Mouse (Mus musculus) erythroid progenitor cell, adult 5-6 weeks (primary cell): ENCODE measurements around the gene Sema6c. TPM values are rescaled to one million over a fixed set of nuclear protein-coding genes. Genes with fewer than 3 reads are reported as not detected.

Experiments used
- ATAC-seq: replicated peaks from 2 replicates; pipeline ENCODE4 v1.8.0; 2016; ENCODE audit warnings: moderate number of reproducible peaks, mild to moderate bottlenecking, moderate TSS enrichment, inconsistent platforms; ENCODE audit not compliant: poor library complexity, low FRiP score, severe bottlenecking
- total RNA-seq, 2 experiments: library from RNA; stranded (forward) in 1 of 2; stranded (reverse) in 1 of 2; fragments of 150-400 nt in 1 of 2; fragments of 186-747, 209-891 nt in 1 of 2; gene quantifications; 2 replicates each; pipeline versions ENCODE4 v1.2.3 to v1.2.4; 2015 to 2017; ENCODE audit warnings: low replicate concordance in 2 of 2

The Sema6c gene
- total RNA-seq, 2 experiments from 2014 or later = not detected

DNA sequence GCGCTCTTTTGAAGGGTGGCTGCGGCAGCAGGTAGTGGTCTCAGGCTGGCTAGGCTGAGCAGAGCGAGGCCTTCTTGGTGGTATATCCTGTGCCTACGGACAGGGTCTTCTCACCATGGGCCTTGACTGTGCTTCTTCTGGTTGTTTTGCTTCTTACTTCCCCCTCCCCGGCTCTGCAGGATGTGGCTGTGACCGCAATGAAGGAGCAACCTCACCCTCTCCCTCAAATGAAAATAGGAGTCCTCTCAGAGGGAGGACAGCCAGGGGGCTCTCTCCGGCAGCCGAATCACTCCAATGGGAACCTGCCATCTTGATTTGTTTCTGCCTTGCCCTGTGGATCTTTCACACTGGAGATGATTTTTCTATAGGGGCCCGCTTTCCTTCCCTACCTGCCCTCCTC is 18.8 kb upstream of the Sema6c start:
- ATAC-seq = no peak

DNA sequence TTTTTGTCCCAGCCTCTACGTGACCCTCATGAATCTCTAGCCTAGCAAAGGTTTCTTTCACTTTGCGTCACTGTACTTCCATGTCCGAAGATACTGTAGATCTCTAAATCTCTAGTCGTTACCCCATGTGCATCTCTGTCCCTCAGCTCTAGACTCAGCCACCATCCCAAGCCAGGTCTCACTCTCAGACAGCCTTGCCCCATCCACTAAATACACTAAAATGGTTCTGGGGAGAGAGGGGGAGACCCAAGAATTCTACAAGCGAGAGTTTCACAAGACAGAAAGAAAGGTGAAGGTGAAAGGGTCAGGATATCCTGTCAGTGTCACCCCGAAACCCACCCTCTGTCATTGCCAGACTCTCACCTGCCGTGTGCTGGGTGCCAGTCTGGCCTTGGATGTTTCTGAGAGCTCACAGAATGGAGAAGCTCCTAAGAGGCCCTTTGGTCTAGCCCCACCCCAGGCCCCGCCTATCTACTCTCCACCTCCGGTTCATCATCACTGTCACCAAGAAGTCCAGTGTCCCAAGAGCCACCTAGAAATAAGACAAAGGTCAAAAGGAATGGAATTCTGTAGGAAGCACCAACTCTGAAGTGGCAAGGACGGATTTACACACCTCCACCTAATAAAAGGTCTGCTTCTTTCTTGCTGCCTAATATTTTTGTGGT is 18.2 kb upstream of the Sema6c start, which contains the start of gene Tnfaip8l2:
TSS of gene Tnfaip8l2 (minus strand) at position 409 of the 665 bp plus-strand sequence.
- ATAC-seq = peak; percentile 85

DNA sequence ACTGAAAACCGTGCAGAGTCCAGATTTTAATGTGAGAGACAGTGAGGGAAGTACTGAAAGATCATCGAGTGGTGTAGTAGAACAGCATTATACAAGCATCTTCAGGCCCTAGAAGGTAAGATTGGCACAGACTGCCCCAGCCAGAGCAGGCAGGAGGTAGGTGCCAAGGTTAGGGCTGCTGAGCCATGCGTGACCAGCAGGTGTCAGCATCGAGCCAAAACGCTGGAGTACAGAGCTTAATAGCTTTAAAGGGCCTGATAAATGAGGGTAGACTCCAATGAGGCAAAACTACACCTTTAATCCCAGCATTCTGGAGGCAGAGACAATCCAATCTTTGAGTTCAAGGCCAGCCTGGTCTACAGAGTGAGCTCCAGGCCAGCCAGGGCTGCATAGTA is 17.6 kb upstream of the Sema6c start:
- peak; percentile 88 for ATAC-seq

DNA sequence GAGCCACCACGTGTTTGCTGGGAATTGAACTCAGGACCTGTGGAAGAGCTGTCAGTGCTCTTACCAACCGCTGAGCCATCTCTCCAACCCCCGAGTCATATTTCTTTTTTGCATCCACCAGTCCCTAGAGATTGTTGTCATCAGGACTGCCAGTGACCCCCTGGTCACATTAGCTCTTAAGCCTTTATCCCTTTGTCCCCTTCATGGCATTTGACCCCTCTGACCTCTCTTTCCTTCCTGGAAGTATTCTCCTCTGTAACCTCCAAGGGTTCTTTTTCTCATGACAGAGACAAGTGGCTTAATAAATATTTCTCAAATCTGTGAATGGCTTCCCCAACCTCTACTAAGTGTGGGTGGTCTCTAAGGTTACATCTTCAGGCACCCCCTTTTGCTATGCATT is 12.3 kb upstream of the Sema6c start:
- ATAC-seq = no peak

DNA sequence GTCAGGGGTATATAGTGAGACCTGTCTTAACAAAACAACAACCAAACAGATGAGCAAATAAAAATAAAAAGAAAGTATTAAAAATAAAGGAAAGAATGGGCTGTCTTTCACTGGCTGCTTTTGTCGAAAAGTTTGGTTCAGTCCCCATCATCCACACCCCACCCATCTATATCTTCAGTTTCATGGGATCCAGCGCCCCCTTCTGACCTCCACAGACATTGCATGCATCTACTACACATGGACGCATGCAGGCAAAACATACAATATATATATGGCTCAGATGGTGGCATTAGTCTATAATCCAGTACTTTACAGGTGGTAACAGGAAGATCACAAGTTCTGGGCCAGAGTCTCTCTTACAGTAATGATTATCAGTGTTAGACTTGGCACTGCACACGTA is 6.4 kb upstream of the Sema6c start:
- ATAC-seq = peak; percentile 81

DNA sequence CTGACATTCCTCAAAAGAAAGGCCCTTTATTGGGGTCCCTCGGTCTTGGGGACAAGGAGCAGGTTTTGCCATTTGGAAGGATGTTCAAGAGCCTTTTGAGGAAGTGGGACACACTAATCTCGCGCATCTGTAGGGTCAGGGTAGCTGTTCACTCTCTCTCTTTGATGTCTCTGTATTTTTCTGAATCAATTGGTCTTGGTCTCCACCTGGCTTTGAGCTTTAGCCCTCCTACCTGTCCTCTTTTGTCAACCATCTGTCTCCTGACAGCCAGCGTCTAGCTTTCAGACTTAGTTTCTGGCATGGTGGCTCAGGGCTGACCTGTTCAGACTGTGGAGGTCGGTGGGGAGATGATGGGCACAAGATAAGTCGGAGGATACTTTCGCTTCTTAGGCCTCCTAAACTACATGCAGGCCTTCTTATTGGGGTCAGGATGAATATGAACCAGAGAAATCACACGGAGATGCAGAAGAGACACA is 708 bp upstream of the Sema6c start:
- peak; percentile 17 for ATAC-seq

DNA sequence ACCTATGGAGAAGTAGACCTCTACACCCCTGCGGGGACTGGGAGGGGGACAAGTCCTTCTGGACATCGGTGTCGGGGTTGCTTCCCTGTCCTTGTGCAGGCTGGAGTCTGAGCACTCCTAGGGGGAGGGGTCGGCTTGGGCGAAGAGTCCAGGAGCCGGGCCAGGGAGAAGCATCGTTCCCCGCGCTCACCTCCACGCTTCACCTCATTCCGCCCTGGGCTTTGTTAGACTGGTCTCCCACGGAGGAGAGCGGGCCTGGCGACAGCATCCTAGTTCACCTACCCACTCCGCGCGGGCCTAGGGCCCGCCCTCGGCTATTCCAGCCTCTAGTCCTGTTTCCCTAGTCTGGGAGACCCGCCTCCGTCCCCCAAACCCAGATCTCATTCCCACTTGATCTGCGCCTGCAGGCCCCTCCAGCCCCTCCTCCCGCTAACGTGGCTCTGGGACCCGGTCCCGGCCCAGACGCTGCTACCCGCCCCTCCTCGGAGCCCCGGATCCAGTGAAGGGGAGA is 839 bp downstream of the Sema6c start:
- no peak for ATAC-seq

DNA sequence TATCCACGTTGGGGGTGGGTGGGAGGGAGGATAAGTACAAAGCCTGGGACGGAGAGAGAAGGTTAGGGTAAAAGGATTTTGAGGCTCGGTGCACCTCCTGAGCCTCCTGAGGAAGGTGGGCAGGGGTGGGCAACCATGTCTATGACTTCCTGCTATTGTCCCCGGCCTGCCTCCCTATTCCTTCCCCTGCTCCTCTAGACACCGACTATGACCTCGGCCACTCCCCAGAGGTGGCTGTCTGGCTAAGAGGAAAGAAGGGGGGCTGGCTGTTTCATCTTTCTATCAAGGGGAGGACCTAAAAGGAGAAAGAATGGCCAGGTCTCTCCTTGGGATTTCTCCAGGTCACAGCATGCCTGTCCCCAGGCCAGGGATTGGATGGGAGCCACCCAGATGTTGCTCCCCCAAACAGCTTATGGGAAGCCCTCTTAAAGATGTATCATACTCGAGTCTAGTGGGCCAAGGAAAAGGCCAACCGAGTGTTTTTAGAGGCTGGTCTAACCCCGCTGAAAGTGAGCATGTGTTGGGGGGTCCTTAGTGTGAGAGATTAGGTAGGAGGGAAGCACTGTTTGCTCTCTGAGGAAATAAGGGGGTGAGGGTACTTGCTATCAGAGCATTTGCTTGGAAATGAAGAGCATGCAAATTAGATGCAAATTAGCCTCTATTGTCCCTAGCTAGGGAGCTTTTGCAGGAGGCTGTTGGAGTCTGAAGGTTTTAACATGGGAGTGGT is 1.5 kb downstream of the Sema6c start:
- no peak for ATAC-seq

DNA sequence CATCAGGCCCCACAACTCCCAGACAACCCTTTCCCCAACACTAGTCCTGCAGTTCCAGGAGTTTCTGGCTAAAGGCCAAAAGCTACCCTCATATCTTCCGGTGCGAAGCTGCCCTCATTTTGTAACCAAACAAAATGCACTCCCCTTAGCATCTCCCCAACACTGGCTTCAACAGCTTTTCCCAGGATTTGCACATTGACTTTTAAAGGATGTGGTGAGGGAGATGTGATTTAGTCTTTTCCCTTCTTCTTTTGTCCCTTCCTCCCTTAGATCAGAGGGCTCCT is 2.0 kb downstream of the Sema6c start:
- no peak for ATAC-seq

DNA sequence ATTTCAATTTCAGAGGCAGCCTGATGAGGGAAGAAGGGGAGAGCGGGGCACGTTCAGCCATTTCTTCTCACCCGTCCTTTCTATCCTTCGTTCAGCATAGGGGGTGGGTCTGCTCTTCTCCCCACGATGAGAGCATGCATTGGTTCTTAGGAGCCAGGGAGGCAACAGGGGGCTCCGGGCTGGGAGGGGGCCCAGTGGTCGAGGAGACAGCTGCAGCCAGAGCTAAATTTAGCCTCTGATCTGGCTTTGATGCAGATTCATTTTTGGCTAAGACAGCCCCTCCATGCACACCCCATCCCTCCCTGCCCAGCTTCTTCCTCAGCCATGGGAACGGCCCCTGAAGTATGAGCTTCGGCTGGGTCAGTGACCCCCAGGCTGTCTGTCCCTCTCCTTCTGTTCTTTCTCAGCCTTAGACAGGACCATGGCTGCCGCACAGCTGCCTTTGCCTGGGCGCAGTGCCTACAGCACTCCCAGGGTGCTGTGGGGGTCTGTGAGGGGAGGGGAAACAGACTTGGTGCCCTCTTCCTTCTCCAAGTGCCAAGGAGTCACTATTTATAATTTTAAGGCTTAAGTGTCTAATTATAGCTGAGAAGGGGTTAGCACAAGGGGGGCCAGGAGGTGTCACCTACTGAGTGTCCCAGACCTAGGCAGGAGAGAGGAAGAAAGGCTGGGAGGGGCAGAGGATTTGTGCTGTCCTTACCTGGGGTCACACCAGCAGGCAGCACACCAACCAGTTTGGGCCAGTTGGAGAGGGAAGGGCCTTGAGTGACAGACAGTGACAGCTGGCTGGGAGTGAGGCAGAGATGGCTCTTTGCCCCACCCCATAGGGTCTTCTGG is 3.4 kb downstream of the Sema6c start:
- no peak for ATAC-seq

DNA sequence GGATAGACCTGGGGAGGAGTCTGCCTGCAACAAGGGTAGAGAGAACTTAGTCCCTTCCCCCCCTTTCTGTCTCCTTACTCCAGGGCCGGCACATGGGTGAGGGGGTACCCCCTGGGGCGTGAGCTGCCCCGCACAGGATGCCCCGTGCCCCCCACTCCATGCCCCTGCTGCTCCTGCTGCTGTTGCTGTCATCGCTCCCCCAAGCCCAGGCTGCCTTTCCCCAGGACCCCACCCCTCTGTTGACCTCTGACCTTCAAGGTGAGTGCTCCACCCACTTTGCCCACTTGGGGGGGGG is 3.9 kb downstream of the Sema6c start:
- ATAC-seq = no peak

DNA sequence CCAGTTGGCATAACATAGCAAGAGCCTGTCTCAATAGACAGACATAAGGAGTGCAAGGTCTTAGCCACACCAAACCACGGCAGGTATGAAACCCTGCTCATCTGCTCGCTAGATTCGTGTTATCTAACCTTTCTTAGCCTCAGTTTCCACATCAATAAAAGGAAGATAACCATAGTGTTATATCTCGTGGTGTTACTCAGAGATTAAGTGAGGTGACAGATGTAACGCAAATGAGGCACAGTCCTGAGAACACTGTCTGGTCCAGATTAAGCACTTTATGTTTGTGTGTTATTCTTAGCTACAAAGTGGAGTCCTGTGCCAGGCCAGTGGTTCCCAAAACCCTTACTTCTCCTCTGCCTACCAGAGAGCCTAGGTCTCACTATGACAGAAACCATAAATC is 4.6 kb downstream of the Sema6c start:
- no peak for ATAC-seq

DNA sequence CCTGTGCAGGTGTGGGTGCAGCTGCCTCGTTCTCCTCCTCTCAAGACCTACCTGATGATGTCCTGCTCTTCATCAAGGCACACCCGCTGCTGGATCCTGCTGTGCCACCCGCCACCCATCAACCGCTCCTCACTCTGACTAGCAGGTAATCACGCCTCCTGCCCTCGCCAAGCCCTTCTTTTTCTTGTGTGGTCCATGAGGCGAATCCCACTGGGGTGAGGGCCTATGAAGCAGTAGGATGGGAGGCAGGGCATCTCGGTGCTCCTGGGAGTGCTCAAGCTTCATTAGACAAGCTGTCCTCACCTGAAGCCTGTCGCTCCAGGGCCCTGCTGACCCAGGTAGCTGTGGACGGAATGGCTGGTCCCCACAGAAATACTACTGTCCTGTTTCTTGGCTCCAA is 9.7 kb downstream of the Sema6c start:
- no peak for ATAC-seq

DNA sequence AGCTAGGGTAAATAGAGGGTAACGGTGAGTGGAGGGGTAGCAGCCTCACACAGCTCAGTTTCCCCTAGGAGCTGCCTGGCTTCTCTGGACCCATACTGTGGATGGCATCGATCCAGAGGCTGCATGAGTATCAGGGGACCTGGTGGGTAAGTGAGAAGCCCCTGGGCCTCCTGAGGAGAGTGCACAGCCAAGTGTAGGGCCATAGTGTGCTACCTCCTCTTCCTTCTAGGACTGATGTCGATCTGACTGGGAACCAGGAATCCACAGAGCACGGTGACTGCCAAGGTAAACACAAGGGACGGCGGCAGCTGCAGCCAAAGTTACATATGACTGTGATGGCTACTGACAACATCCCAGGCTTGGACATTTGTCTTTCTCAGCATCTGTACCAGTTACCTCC is 10.8 kb downstream of the Sema6c start:
- ATAC-seq = no peak

DNA sequence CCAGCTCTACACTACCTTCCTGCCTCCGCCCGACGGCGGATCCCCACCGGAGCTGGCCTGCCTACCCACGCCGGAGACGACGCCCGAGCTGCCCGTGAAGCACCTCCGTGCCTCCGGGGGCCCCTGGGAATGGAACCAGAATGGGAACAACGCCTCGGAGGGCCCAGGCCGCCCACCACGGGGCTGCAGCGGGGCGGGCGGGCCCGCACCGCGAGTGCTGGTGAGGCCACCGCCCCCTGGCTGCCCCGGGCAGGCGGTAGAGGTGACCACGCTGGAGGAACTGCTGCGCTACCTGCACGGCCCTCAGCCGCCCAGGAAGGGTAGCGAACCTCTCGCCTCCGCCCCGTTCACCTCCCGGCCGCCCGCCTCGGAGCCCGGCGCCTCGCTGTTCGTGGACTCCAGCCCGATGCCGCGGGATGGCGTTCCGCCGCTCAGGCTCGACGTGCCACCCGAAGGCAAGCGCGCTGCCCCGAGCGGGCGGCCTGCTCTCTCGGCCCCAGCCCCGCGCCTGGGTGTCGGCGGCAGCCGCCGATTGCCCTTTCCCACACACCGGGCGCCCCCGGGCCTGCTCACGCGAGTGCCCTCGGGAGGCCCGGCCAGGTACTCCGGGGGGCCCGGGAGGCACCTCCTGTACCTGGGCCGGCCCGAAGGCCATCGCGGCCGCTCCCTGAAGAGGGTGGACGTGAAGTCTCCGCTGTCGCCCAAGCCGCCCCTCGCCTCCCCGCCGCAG is 12.4 kb downstream of the Sema6c start:
- no peak for ATAC-seq

DNA sequence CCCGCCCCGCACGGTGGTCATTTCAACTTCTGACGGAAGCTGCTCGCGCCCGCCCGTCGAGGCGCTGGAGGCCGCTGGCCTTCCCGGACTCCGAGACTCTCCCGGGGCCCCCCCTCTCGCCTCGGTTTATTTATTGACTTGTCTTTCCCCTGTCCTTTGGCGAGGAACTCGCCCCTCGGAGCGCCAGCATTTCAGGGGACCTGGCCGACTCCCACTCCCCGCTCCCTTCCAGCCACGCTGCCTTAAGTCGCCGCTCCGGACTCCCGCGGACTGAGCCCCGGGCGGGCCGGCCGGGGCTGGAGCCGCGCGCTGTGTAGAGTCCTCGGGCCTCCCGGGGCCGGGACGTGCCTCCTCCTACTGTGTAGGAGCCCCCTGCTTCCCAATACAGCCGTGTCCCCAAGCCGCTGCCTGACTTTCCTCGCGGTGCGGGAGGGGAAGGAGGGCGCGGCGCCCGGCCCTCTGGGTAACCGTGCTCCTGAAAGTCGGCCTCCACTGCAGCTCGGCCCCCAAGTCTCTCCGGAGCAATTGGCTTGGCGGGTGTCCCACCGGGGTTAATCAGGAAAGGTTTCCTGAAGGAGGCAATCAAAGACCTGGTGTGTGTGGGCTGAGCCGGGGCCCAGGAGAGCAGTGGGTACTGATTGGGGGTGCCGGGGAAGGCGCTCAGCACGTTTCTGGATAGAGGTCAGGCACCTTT is 13.1 kb downstream of the Sema6c start:
- no peak for ATAC-seq

DNA sequence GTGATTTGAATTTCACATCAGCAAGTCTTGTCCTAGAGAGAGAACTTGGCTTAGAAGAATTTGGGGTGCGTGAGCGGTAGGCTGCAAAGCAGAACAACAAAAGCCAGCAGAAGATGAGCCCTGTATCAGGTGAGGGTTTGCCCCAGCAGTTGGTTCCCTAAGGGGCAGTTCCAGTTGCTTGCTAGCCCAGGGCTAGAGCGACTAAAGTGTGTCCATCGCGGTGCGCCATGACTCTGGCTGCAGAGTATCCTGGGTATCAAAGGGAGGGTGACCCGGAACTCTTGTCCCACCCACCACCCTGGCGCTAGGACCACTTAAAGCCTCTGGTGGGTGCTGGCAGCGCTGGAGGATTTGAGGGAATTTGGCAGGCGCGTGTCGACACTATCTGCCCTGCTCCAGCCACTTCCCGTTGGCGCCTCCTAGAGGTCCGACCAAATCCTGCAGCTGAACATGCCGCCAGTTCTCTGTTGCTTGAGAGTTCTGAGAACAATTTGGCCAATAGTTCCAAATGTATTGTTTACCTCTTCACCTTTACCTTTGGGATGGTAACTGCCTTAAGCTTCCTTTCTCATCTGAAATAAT is 13.8 kb downstream of the Sema6c start:
- ATAC-seq = peak; percentile 82

DNA sequence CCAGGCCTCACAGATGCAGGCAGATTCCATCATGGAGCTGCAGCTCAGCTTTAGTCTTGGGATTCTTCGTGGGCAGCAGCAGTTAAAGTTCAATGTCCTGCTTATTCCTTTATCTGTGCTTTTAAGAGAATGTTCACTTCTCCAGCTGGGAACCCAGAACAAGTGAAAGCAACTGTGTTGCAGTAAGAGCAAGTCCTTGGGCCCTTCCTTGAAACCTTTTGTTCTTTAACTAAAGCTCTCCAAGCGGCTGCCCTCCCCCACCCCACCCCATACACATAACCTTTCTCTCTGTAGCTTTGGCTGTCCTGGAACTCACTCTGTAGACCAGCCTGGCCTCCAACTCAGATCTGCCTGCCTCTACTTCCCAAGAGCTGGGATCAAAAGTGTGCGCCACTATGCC is 16.2 kb downstream of the Sema6c start:
- no peak for ATAC-seq

DNA sequence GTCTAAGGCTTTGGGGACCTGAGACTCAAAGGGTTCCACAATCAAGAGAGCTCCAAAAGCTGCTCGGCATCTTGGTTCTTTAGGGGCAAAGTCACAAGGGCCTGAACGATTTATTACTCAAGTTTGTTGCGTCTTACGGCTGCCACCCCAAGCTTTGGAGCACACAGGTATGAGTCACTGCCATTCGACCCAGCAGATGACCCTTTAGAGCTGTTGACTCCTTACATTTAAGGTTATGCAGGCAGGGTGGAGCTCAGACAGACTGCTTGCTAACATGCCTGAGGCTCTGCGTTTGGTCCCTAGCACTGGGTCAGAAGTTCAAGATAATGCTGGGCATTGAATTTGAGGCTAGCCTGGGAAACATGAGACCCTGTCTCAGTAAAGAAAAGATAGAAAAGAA is 17.3 kb downstream of the Sema6c start:
- no peak for ATAC-seq
